Mouse (Mus musculus): ENCODE measurements around the gene Xirp2. TPM values are rescaled to one million over a fixed set of nuclear protein-coding genes. Genes with fewer than 3 reads are reported as not detected.
"Not testable (repeated sequence)": the region's sequence is repeated elsewhere in the genome, so short reads cannot be mapped to it uniquely, and the experiment has no call there.

Xirp2 gene
- not detected in 2 replicates for total RNA-seq (2012; rRNA removed)
- not detected in 2 replicates for total RNA-seq (2014; rRNA removed)
- polyA plus RNA-seq (2012; ENCODE audit: insufficient read length, low read depth) = not detected in 2 replicates

DNA sequence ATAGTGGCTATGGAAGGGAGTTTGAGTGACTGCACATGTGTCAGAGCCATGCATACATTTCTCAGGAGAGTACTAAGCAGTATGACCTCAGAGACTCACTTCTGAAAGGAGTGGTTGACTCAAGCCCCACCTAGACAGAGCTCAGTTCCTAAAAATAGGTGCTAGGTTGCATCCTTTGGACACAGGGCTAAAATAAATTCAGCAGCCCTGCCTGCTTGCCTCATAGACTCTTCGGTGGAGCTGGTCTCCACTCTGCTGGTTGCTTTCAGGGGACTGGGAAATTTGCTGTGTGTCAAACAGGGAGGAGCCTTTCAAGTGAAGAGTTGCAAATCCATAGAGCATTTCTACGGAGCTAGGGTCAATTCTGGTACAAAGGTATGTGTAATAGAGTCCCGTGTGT, at the start of gene Xirp2:
Xirp2 (plus strand) TSS at position 223 of the 400 bp plus-strand sequence.
- Histone ChIP-seq H3K27ac (ENCODE audit: insufficient read depth, low read depth) (no peak within 1 kb of the TSS), H3K27me3 (replicated peaks) (no peaks in the 10 kb centered on the region), H3K36me3 (replicated peaks in 1 of 2; ENCODE audit: control insufficient read depth in 1 of 2, insufficient read depth in 1 of 2, low read length in 1 of 2) (no peaks in the 10 kb centered on the region), H3K9me3 (replicated peaks; ENCODE audit: low read length) (peaks cover 19% of the 10 kb centered on the region), H3K4me1 (ENCODE audit: control insufficient read depth in 1 of 2, insufficient read depth in 2 of 2) (no peaks in the 10 kb centered on the region), H3K9ac (ENCODE audit: insufficient read depth, low read depth) (no peak within 1 kb of the TSS), H3K4me3 (replicated peaks in 1 of 3; ENCODE audit: low read depth in 2 of 3, low read length in 2 of 3, poor library complexity in 1 of 3) (no peak within 1 kb of the TSS), H3K4me2 (ENCODE audit: insufficient read depth, low read depth, poor library complexity, severe bottlenecking) (no peak within 1 kb of the TSS), H3K79me2 (replicated peaks; ENCODE audit: control insufficient read depth, extremely low read depth, insufficient read depth, poor library complexity, severe bottlenecking) (no peaks in the 10 kb centered on the region)
- no peak for TF ChIP-seq JUND (conservative IDR thresholded peaks at IDR 0.05; ENCODE audit: low read depth, low read length)
- TF ChIP-seq NRF1 (IDR thresholded peaks at IDR 0.05; ENCODE audit: low read depth, low read length) = no peak
- no peak for TF ChIP-seq MEF2A (IDR thresholded peaks at IDR 0.05; ENCODE audit: borderline replicate concordance, low read depth, low read length)
- no peak for TF ChIP-seq ETS1 (conservative IDR thresholded peaks at IDR 0.05; ENCODE audit: low read depth, low read length)
- no peak for TF ChIP-seq BHLHE40 (IDR thresholded peaks at IDR 0.05; ENCODE audit: low read depth, low read length)
- TF ChIP-seq NELFE (IDR thresholded peaks at IDR 0.05; ENCODE audit: low read depth, low read length) = no peak
- TF ChIP-seq E2F4 (IDR thresholded peaks at IDR 0.05; ENCODE audit: insufficient replicate concordance, low read depth, low read length) = no peak
- no peak for TF ChIP-seq POLR2AphosphoS2 (IDR thresholded peaks at IDR 0.05; ENCODE audit: low read depth, low read length)
- TF ChIP-seq RCOR1 (conservative IDR thresholded peaks at IDR 0.05; ENCODE audit: low read depth, low read length) = no peak
- no peak for TF ChIP-seq CHD2 (IDR thresholded peaks at IDR 0.05; ENCODE audit: low read length)
- TF ChIP-seq EP300 (IDR thresholded peaks at IDR 0.05; ENCODE audit: low read length) = no peak
- TF ChIP-seq MYC (IDR thresholded peaks at IDR 0.05; ENCODE audit: low read depth, low read length) = no peak
- no peak for TF ChIP-seq MAFK (IDR thresholded peaks at IDR 0.05; ENCODE audit: insufficient replicate concordance, low read length)
- TF ChIP-seq SMC3 (IDR thresholded peaks at IDR 0.05; ENCODE audit: low read depth, low read length) = no peak
- no peak for TF ChIP-seq IRF4 (IDR thresholded peaks at IDR 0.05; ENCODE audit: low read depth, low read length)
- TF ChIP-seq CTCF (conservative IDR thresholded peaks at IDR 0.05 in 1 of 2, IDR thresholded peaks at IDR 0.05 in 1 of 2; ENCODE audit: low read depth in 2 of 2, low read length in 2 of 2) = no peak
- no peak for TF ChIP-seq ZKSCAN1 (IDR thresholded peaks at IDR 0.05; ENCODE audit: borderline replicate concordance, low read depth, low read length)
- no peak for TF ChIP-seq SIN3A (IDR thresholded peaks at IDR 0.05; ENCODE audit: low read length)
- in situ Hi-C loops (cut with MboI; ENCODE audit: low pct_ligation_motif_present, low pct_unique_long_range_greater_than_20kb, low sequenced_read_pairs) (no loop called here), dilution Hi-C loops (cut with MboI; ENCODE audit: extremely low pct_ligation_motif_present, extremely low pct_unique_long_range_greater_than_20kb, low sequenced_read_pairs) (no loop called here)
- DNase-seq (ENCODE audit: extremely low read depth) = no peak

DNA sequence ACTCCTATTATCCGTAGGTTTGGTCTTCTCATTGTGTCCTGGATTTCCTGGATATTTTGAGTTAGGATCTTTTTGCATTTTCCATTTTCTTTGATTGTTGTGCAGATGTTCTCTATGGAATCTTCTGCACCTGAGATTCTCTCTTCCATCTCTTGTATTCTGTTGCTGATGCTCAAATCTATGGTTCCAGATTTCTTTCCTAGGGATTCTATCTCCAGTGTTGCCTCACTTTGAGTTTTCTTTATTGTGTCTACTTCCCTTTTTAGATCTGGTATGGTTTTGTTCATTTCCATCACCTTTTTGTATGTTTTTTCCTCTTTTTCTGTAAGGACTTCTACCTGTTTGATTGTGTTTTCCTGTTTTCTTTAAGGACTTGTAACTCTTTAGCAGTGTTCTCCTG, 32.4 kb upstream of the Xirp2 start, which contains the start of gene Gm21830:
Gm21830 (plus strand) TSS at position 301 of the 400 bp plus-strand sequence.
- H3K27me3 ChIP-seq (replicated peaks); H3K4me1 ChIP-seq (ENCODE audit: control insufficient read depth in 1 of 2, insufficient read depth in 2 of 2); H3K4me2 ChIP-seq (ENCODE audit: insufficient read depth, low read depth, poor library complexity, severe bottlenecking); H3K36me3 ChIP-seq (replicated peaks in 1 of 2; ENCODE audit: control insufficient read depth in 1 of 2, insufficient read depth in 1 of 2, low read length in 1 of 2); H3K4me3 ChIP-seq (replicated peaks in 1 of 3; ENCODE audit: low read depth in 2 of 3, low read length in 2 of 3, poor library complexity in 1 of 3); H3K27ac ChIP-seq (ENCODE audit: insufficient read depth, low read depth); H3K9me3 ChIP-seq (replicated peaks; ENCODE audit: low read length); dilution Hi-C loops (cut with MboI; ENCODE audit: extremely low pct_ligation_motif_present, extremely low pct_unique_long_range_greater_than_20kb, low sequenced_read_pairs); H3K79me2 ChIP-seq (replicated peaks; ENCODE audit: control insufficient read depth, extremely low read depth, insufficient read depth, poor library complexity, severe bottlenecking); DNase-seq (ENCODE audit: extremely low read depth); in situ Hi-C loops (cut with MboI; ENCODE audit: low pct_ligation_motif_present, low pct_unique_long_range_greater_than_20kb, low sequenced_read_pairs); H3K9ac ChIP-seq (ENCODE audit: insufficient read depth, low read depth): not testable (repeated sequence)
